Mouse (Mus musculus) ES-E14 (cell line): ENCODE data around the gene Nfkbil1.

Experiments used
- CHD2 ChIP-seq: IDR thresholded peaks from 2 replicates; pipeline ENCODE4 v1.6.1; 2014; ENCODE audit warnings: mild to moderate bottlenecking, low read depth, low read length, inconsistent platforms
- HCFC1 ChIP-seq: IDR thresholded peaks from 2 replicates; pipeline ENCODE4 v1.6.1; 2012; ENCODE audit warnings: low read length, inconsistent platforms, borderline replicate concordance; ENCODE audit not compliant: insufficient read depth
- MAFK ChIP-seq: IDR thresholded peaks from 2 replicates; pipeline ENCODE4 v1.6.1; 2014; ENCODE audit warnings: mild to moderate bottlenecking, low read depth, low read length, inconsistent platforms; ENCODE audit not compliant: insufficient read depth
- ZC3H11A ChIP-seq: IDR thresholded peaks from 2 replicates; pipeline ENCODE4 v1.6.1; 2012; ENCODE audit warnings: low read depth, mild to moderate bottlenecking, inconsistent platforms, low read length, borderline replicate concordance
- ZNF384 ChIP-seq: IDR thresholded peaks from 2 replicates; pipeline ENCODE4 v1.6.1; 2012; ENCODE audit warnings: low read depth, low read length, inconsistent platforms

- TF ChIP-seq MAFK = no peak
- TF ChIP-seq ZC3H11A = no peak
- no peak for TF ChIP-seq ZNF384
- TF ChIP-seq HCFC1 = no peak
- TF ChIP-seq CHD2 = no peak
Measured at GRCm38 (mm10) chr17:35251981-35252380, 16.4 kb upstream of the Nfkbil1 start.
